Mouse (Mus musculus): Measurements from ENCODE around the gene Larp4. TPM values are rescaled to one million over a fixed set of nuclear protein-coding genes. Genes with fewer than 3 reads are reported as not detected.
"Not testable (repeated sequence)": the region's sequence is repeated elsewhere in the genome, so short reads cannot be mapped to it uniquely, and the experiment has no call there.

Larp4 gene
- 27.4 and 31.5 TPM in 2 replicates for polyA plus RNA-seq (2015; fragmentation: Nextera tagmentation; extraction: Ambion mirVana)

- not testable (repeated sequence) for H3K4me3 ChIP-seq (replicated peaks; ENCODE audit: low read length); H3K27me3 ChIP-seq (replicated peaks; ENCODE audit: control insufficient read depth, insufficient read depth, low read length); H3K9me3 ChIP-seq (ENCODE audit: control insufficient read depth, low read length); H3K4me2 ChIP-seq (ENCODE audit: low read length); H3K9ac ChIP-seq (replicated peaks; ENCODE audit: low read depth, low read length); H3K36me3 ChIP-seq (ENCODE audit: control insufficient read depth, insufficient read depth); ATAC-seq; H3K27ac ChIP-seq (ENCODE audit: low read length); H3K4me1 ChIP-seq (replicated peaks; ENCODE audit: control insufficient read depth, insufficient read depth, low read length)
- WGBS = 88% methylated on average over 6 of the region's 6 CpGs
Measured at GRCm38 (mm10) chr15:99969765-99970164, at the start of gene Larp4. Gene Larp4, plus strand, starts transcription at chr15:99970065.

- Histone ChIP-seq H3K9me3 (ENCODE audit: control insufficient read depth, low read length) (no peaks in the 10 kb centered on the region), H3K4me3 (replicated peaks; ENCODE audit: low read length) (no peak overlapping the region)
Measured at GRCm38 (mm10) chr15:99931231-99931630, 38.6 kb upstream of the Larp4 start.

GRCm38 (mm10) chr15:99934501-99934900 lies 35.4 kb upstream of the Larp4 start:
- Histone ChIP-seq H3K27me3 (replicated peaks; ENCODE audit: control insufficient read depth, insufficient read depth, low read length) (no peaks in the 10 kb centered on the region), H3K4me3 (replicated peaks; ENCODE audit: low read length) (no peak overlapping the region), H3K27ac (ENCODE audit: low read length) (no peak overlapping the region), H3K4me2 (ENCODE audit: low read length) (no peak overlapping the region), H3K9ac (replicated peaks; ENCODE audit: low read depth, low read length) (no peak overlapping the region), H3K9me3 (ENCODE audit: control insufficient read depth, low read length) (no peaks in the 10 kb centered on the region), H3K4me1 (replicated peaks; ENCODE audit: control insufficient read depth, insufficient read depth, low read length) (no peaks in the 10 kb centered on the region), H3K36me3 (ENCODE audit: control insufficient read depth, insufficient read depth) (no peaks in the 10 kb centered on the region)
- WGBS = 40% methylated on average over 1 of the region's 1 CpGs
- ATAC-seq = no peak

More at GRCm38 (mm10) chr15:99931231-99931630, 38.6 kb upstream of the Larp4 start:
- no peaks in the 10 kb centered on the region for H3K4me1 ChIP-seq (replicated peaks; ENCODE audit: control insufficient read depth, insufficient read depth, low read length)
- no peaks in the 10 kb centered on the region for H3K36me3 ChIP-seq (ENCODE audit: control insufficient read depth, insufficient read depth)
- H3K27me3 ChIP-seq (replicated peaks; ENCODE audit: control insufficient read depth, insufficient read depth, low read length) = no peaks in the 10 kb centered on the region
- 82% methylated on average over 8 of the region's 8 CpGs for WGBS
- no peak overlapping the region for H3K9ac ChIP-seq (replicated peaks; ENCODE audit: low read depth, low read length)
- no peak overlapping the region for H3K4me2 ChIP-seq (ENCODE audit: low read length)
- no peak overlapping the region for H3K27ac ChIP-seq (ENCODE audit: low read length)
- no peak for ATAC-seq

- ATAC-seq = no peak
- Histone ChIP-seq H3K9me3 (ENCODE audit: control insufficient read depth, low read length) (no peaks in the 10 kb centered on the region), H3K4me2 (ENCODE audit: low read length) (no peak overlapping the region), H3K4me1 (replicated peaks; ENCODE audit: control insufficient read depth, insufficient read depth, low read length) (0 out of 2 replicates have a peak, but pooled peaks cover 2% of the 10 kb centered on the region), H3K4me3 (replicated peaks; ENCODE audit: low read length) (no peak overlapping the region), H3K9ac (replicated peaks; ENCODE audit: low read depth, low read length) (no peak overlapping the region), H3K36me3 (ENCODE audit: control insufficient read depth, insufficient read depth) (no peaks in the 10 kb centered on the region), H3K27ac (ENCODE audit: low read length) (no peak overlapping the region), H3K27me3 (replicated peaks; ENCODE audit: control insufficient read depth, insufficient read depth, low read length) (no peaks in the 10 kb centered on the region)
- 96% methylated on average over 3 of the region's 3 CpGs for WGBS
Measured at GRCm38 (mm10) chr15:99936659-99937058, 33.2 kb upstream of the Larp4 start.

GRCm38 (mm10) chr15:99937841-99938240 lies 32.0 kb upstream of the Larp4 start:
- no peak overlapping the region for H3K27ac ChIP-seq (ENCODE audit: low read length)
- no peaks in the 10 kb centered on the region for H3K36me3 ChIP-seq (ENCODE audit: control insufficient read depth, insufficient read depth)
- no peak overlapping the region for H3K9ac ChIP-seq (replicated peaks; ENCODE audit: low read depth, low read length)
- 0 out of 2 replicates have a peak, but pooled peaks cover 2% of the 10 kb centered on the region for H3K4me1 ChIP-seq (replicated peaks; ENCODE audit: control insufficient read depth, insufficient read depth, low read length)
- H3K27me3 ChIP-seq (replicated peaks; ENCODE audit: control insufficient read depth, insufficient read depth, low read length) = no peaks in the 10 kb centered on the region
- WGBS = 92% methylated on average over 8 of the region's 8 CpGs
- ATAC-seq = no peak
- no peak overlapping the region for H3K4me2 ChIP-seq (ENCODE audit: low read length)
- no peak overlapping the region for H3K4me3 ChIP-seq (replicated peaks; ENCODE audit: low read length)
- H3K9me3 ChIP-seq (ENCODE audit: control insufficient read depth, low read length) = no peaks in the 10 kb centered on the region

GRCm38 (mm10) chr15:99940426-99940825 lies 29.4 kb upstream of the Larp4 start:
- Histone ChIP-seq H3K9me3 (ENCODE audit: control insufficient read depth, low read length) (no peaks in the 10 kb centered on the region), H3K27me3 (replicated peaks; ENCODE audit: control insufficient read depth, insufficient read depth, low read length) (no peaks in the 10 kb centered on the region), H3K4me3 (replicated peaks; ENCODE audit: low read length) (no peak overlapping the region), H3K9ac (replicated peaks; ENCODE audit: low read depth, low read length) (no peak overlapping the region), H3K36me3 (ENCODE audit: control insufficient read depth, insufficient read depth) (no peaks in the 10 kb centered on the region), H3K4me2 (ENCODE audit: low read length) (no peak overlapping the region), H3K27ac (ENCODE audit: low read length) (no peak overlapping the region), H3K4me1 (replicated peaks; ENCODE audit: control insufficient read depth, insufficient read depth, low read length) (0 out of 2 replicates have a peak, but pooled peaks cover 2% of the 10 kb centered on the region)
- ATAC-seq = no peak
- 14% methylated on average over 2 of the region's 2 CpGs for WGBS

- Histone ChIP-seq H3K9me3 (ENCODE audit: control insufficient read depth, low read length) (no peaks in the 10 kb centered on the region), H3K36me3 (ENCODE audit: control insufficient read depth, insufficient read depth) (no peaks in the 10 kb centered on the region), H3K4me1 (replicated peaks; ENCODE audit: control insufficient read depth, insufficient read depth, low read length) (0 out of 2 replicates have a peak, but pooled peaks cover 2% of the 10 kb centered on the region), H3K9ac (replicated peaks; ENCODE audit: low read depth, low read length) (no peak overlapping the region), H3K27me3 (replicated peaks; ENCODE audit: control insufficient read depth, insufficient read depth, low read length) (no peaks in the 10 kb centered on the region), H3K4me3 (replicated peaks; ENCODE audit: low read length) (no peak overlapping the region), H3K27ac (ENCODE audit: low read length) (no peak overlapping the region), H3K4me2 (ENCODE audit: low read length) (no peak overlapping the region)
- no peak for ATAC-seq
- WGBS = 60% methylated on average over 4 of the region's 4 CpGs
Measured at GRCm38 (mm10) chr15:99940970-99941630, 28.8 kb upstream of the Larp4 start.

- no peaks in the 10 kb centered on the region for H3K36me3 ChIP-seq (ENCODE audit: control insufficient read depth, insufficient read depth)
- WGBS = 88% methylated on average over 4 of the region's 4 CpGs
- no peaks in the 10 kb centered on the region for H3K27me3 ChIP-seq (replicated peaks; ENCODE audit: control insufficient read depth, insufficient read depth, low read length)
- no peaks in the 10 kb centered on the region for H3K9me3 ChIP-seq (ENCODE audit: control insufficient read depth, low read length)
- no peak overlapping the region for H3K4me3 ChIP-seq (replicated peaks; ENCODE audit: low read length)
- no peaks in the 10 kb centered on the region for H3K4me1 ChIP-seq (replicated peaks; ENCODE audit: control insufficient read depth, insufficient read depth, low read length)
- H3K9ac ChIP-seq (replicated peaks; ENCODE audit: low read depth, low read length) = no peak overlapping the region
- no peak for ATAC-seq
- no peak overlapping the region for H3K4me2 ChIP-seq (ENCODE audit: low read length)
- no peak overlapping the region for H3K27ac ChIP-seq (ENCODE audit: low read length)
Measured at GRCm38 (mm10) chr15:99955324-99955723, 14.5 kb upstream of the Larp4 start.

GRCm38 (mm10) chr15:99965103-99965775 lies 4.6 kb upstream of the Larp4 start:
- ATAC-seq = no peak
- WGBS = 90% methylated on average over 8 of the region's 8 CpGs

More at GRCm38 (mm10) chr15:99965103-99965775, 4.6 kb upstream of the Larp4 start:
- Histone ChIP-seq H3K27me3 (replicated peaks; ENCODE audit: control insufficient read depth, insufficient read depth, low read length) (no peaks in the 10 kb centered on the region), H3K4me3 (replicated peaks; ENCODE audit: low read length) (no peak overlapping the region), H3K9me3 (ENCODE audit: control insufficient read depth, low read length) (no peaks in the 10 kb centered on the region), H3K9ac (replicated peaks; ENCODE audit: low read depth, low read length) (no peak overlapping the region), H3K36me3 (ENCODE audit: control insufficient read depth, insufficient read depth) (no peaks in the 10 kb centered on the region), H3K4me1 (replicated peaks; ENCODE audit: control insufficient read depth, insufficient read depth, low read length) (no peaks in the 10 kb centered on the region), H3K27ac (ENCODE audit: low read length) (no peak overlapping the region), H3K4me2 (ENCODE audit: low read length) (no peak overlapping the region)
